Mouse (Mus musculus): ENCODE measurements at regions not wholly inside any gene's neighbourhood (a gene's known extent, or its start where the extent isn't known, plus 50 kb on each side); places are given as distances from the start of the nearest gene placed in this dataset.
A peak's percentile ranks its signal among the peaks of the same experiment; 100 is the strongest.

- peak; percentile 59 for DNase-seq (ENCODE audit: low spot score)
Observed at GRCm38 (mm10) chr13:60364778-60365672, 187.9 kb upstream of the Gas1 start.

GRCm38 (mm10) chr13:60369216-60369615 lies 192.1 kb upstream of the Gas1 start:
- no peak for DNase-seq (ENCODE audit: low spot score)

GRCm38 (mm10) chr13:60371656-60372055 lies 194.5 kb upstream of the Gas1 start:
- DNase-seq (ENCODE audit: low spot score), result no peak

- no peak for DNase-seq (ENCODE audit: low spot score)
Observed at GRCm38 (mm10) chr13:60376705-60377104, 199.5 kb upstream of the Gas1 start.

GRCm38 (mm10) chr13:60382855-60383254 lies 205.7 kb upstream of the Gas1 start:
- no peak for DNase-seq (ENCODE audit: low spot score)

GRCm38 (mm10) chr13:60398836-60399235 lies 202.9 kb upstream of the Dapk1 start:
- no peak for DNase-seq (ENCODE audit: low spot score)

- DNase-seq (ENCODE audit: low spot score), result no peak
Observed at GRCm38 (mm10) chr13:60400764-60401487, 200.8 kb upstream of the Dapk1 start.

GRCm38 (mm10) chr13:60403471-60403870 lies 198.3 kb upstream of the Dapk1 start:
- DNase-seq (ENCODE audit: low spot score), result no peak

- DNase-seq (ENCODE audit: low spot score), result no peak
Observed at GRCm38 (mm10) chr13:60407344-60407743, 194.4 kb upstream of the Dapk1 start.

GRCm38 (mm10) chr13:60409706-60410502 lies 191.8 kb upstream of the Dapk1 start:
- DNase-seq (ENCODE audit: low spot score), result peak; percentile 90

- DNase-seq (ENCODE audit: low spot score), result no peak
Observed at GRCm38 (mm10) chr13:60416024-60416423, 185.7 kb upstream of the Dapk1 start.

- no peak for DNase-seq (ENCODE audit: low spot score)
Observed at GRCm38 (mm10) chr13:60417015-60417414, 184.7 kb upstream of the Dapk1 start.

- peak; percentile 24 for DNase-seq (ENCODE audit: low spot score)
Observed at GRCm38 (mm10) chr13:60417436-60418158, 184.2 kb upstream of the Dapk1 start.

- no peak for DNase-seq (ENCODE audit: low spot score)
Observed at GRCm38 (mm10) chr13:60420386-60420785, 181.4 kb upstream of the Dapk1 start.

GRCm38 (mm10) chr13:60420842-60421696 lies 180.7 kb upstream of the Dapk1 start:
- DNase-seq (ENCODE audit: low spot score), result no peak

GRCm38 (mm10) chr13:60424267-60424666 lies 177.5 kb upstream of the Dapk1 start:
- DNase-seq (ENCODE audit: low spot score), result no peak

- DNase-seq (ENCODE audit: low spot score), result no peak
Observed at GRCm38 (mm10) chr13:60425140-60425539, 176.6 kb upstream of the Dapk1 start.

- DNase-seq (ENCODE audit: low spot score), result no peak
Observed at GRCm38 (mm10) chr13:60425556-60425955, 176.2 kb upstream of the Dapk1 start.

GRCm38 (mm10) chr13:60426192-60426840 lies 175.4 kb upstream of the Dapk1 start:
- DNase-seq (ENCODE audit: low spot score), result no peak

- DNase-seq (ENCODE audit: low spot score), result no peak
Observed at GRCm38 (mm10) chr13:60427077-60427476, 174.7 kb upstream of the Dapk1 start.

Data from embryo, embryonic 10.5 days (tissue).